Mouse (Mus musculus): ENCODE measurements around the gene Macrod2. TPM values are rescaled to one million over a fixed set of nuclear protein-coding genes. Genes with fewer than 3 reads are reported as not detected.
A peak's percentile ranks its signal among the peaks of the same experiment; 100 is the strongest.

Gene Macrod2
- polyA plus RNA-seq, 1 experiment from 2014 or later: 38.0 TPM

- WGBS: 43% methylated on average over 6 of the region's 6 CpGs
- peak; percentile 47 for DNase-seq (ENCODE audit: low spot score)
- no peak overlapping the region for H3K27ac ChIP-seq
- no peak overlapping the region for H3K4me3 ChIP-seq
- H3K36me3 ChIP-seq: no peaks in the 10 kb centered on the region
- peaks cover 15% of the 10 kb centered on the region for H3K4me1 ChIP-seq (replicated peaks)
- no peaks in the 10 kb centered on the region for H3K9me3 ChIP-seq
- H3K27me3 ChIP-seq (ENCODE audit: insufficient read depth, poor library complexity, severe bottlenecking): no peaks in the 10 kb centered on the region
Observed at GRCm38 (mm10) chr2:142404321-142404720, 2009.2 kb downstream of the Macrod2 start.

- no peaks in the 10 kb centered on the region for H3K36me3 ChIP-seq
- H3K4me1 ChIP-seq (replicated peaks): peaks cover 15% of the 10 kb centered on the region
- no peaks in the 10 kb centered on the region for H3K9me3 ChIP-seq
- H3K27me3 ChIP-seq (ENCODE audit: insufficient read depth, poor library complexity, severe bottlenecking): no peaks in the 10 kb centered on the region
- DNase-seq (ENCODE audit: low spot score): no peak
- H3K4me3 ChIP-seq: no peak overlapping the region
- H3K27ac ChIP-seq: no peak overlapping the region
Observed at GRCm38 (mm10) chr2:142407341-142407740, 2012.2 kb downstream of the Macrod2 start.

DNA sequence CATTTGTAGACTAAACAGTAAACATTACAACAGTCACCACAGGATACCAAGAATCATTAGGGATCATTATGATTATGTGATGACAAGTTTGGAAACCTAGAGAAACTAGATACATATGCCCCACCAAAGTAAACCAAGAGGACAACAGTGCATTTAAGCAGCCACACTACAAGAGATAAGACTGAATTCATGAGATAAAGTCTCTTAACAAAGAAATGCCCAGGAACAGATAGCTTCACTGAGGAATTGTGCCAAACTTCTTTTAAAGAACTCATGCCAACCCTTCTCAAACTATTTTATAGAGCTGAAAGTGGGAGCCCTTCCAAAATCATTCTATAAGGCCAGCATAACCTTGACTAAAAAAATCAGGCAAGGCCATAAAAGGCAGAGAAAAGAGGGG lies 2015.0 kb downstream of the Macrod2 start:
- no peak for DNase-seq (ENCODE audit: low spot score)
- Histone ChIP-seq H3K4me1 (replicated peaks) (no peaks in the 10 kb centered on the region), H3K27ac (no peak overlapping the region), H3K9me3 (no peaks in the 10 kb centered on the region), H3K4me3 (no peak overlapping the region), H3K27me3 (ENCODE audit: insufficient read depth, poor library complexity, severe bottlenecking) (no peaks in the 10 kb centered on the region), H3K36me3 (no peaks in the 10 kb centered on the region)

DNA sequence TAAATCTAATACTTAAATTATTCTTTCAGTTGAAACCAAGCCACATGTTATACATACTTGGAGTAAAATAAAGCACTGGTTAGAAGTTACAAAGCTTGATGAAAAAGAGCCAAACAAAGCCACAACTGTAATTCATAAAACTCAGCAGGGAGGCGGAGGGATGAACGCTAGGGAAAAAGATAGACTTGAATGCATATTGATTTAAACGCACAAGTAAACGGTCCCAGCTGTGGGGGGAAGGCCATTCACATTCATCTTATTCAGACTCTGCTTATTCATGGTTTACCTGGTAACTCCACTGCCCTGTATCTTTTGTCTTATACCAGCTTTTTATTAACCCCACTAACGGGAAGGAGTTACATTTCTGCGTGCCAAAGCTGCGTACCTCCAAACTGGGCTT lies 2038.0 kb downstream of the Macrod2 start:
- DNase-seq (ENCODE audit: low spot score): no peak
- peaks cover 8% of the 10 kb centered on the region for H3K4me1 ChIP-seq (replicated peaks)
- no peaks in the 10 kb centered on the region for H3K9me3 ChIP-seq
- H3K27ac ChIP-seq: no peak overlapping the region
- H3K36me3 ChIP-seq: no peaks in the 10 kb centered on the region
- H3K4me3 ChIP-seq: no peak overlapping the region
- no peaks in the 10 kb centered on the region for H3K27me3 ChIP-seq (ENCODE audit: insufficient read depth, poor library complexity, severe bottlenecking)
- 67% methylated on average over 7 of the region's 7 CpGs for WGBS

- Histone ChIP-seq H3K27ac (no peak overlapping the region), H3K9me3 (no peaks in the 10 kb centered on the region), H3K27me3 (ENCODE audit: insufficient read depth, poor library complexity, severe bottlenecking) (no peaks in the 10 kb centered on the region), H3K4me1 (replicated peaks) (peaks cover 10% of the 10 kb centered on the region), H3K36me3 (no peaks in the 10 kb centered on the region), H3K4me3 (no peak overlapping the region)
- no peak for DNase-seq (ENCODE audit: low spot score)
- 87% methylated on average over 4 of the region's 4 CpGs for WGBS
Observed at GRCm38 (mm10) chr2:142434731-142435130, 2039.6 kb downstream of the Macrod2 start.

- H3K27ac ChIP-seq: peak overlapping the region; percentile 62
- no peaks in the 10 kb centered on the region for H3K36me3 ChIP-seq
- no peak for DNase-seq (ENCODE audit: low spot score)
- no peak overlapping the region for H3K4me3 ChIP-seq
- 61% methylated on average over 6 of the region's 6 CpGs for WGBS
- H3K9me3 ChIP-seq: no peaks in the 10 kb centered on the region
- peaks cover 10% of the 10 kb centered on the region for H3K4me1 ChIP-seq (replicated peaks)
- H3K27me3 ChIP-seq (ENCODE audit: insufficient read depth, poor library complexity, severe bottlenecking): no peaks in the 10 kb centered on the region
Observed at GRCm38 (mm10) chr2:142437606-142438461, 2042.7 kb downstream of the Macrod2 start.

Other genes with a start within 250 kb of the Macrod2 start
- gene Gm17374, start 243.3 kb upstream of the Macrod2 start, polyA plus RNA-seq (2016; fragmentation: Nextera tagmentation; extraction: Ambion mirVana): not detected in 2 replicates
- gene Esf1, start 224.7 kb upstream of the Macrod2 start, polyA plus RNA-seq (2016; fragmentation: Nextera tagmentation; extraction: Ambion mirVana): 16.5 and 26.4 TPM in 2 replicates
- 28.8 and 29.2 TPM in 2 replicates for gene Ndufaf5, start 224.7 kb upstream of the Macrod2 start, polyA plus RNA-seq (2016; fragmentation: Nextera tagmentation; extraction: Ambion mirVana)
- gene Sel1l2, start 5.6 kb upstream of the Macrod2 start, polyA plus RNA-seq (2016; fragmentation: Nextera tagmentation; extraction: Ambion mirVana): not detected in 2 replicates

All from hindbrain, embryonic 10.5 days (tissue).